7 mouse cellular contexts compared by ENCODE assay signal in genomic region chr7:127472060-127472459, GRCm38 (mm10). TPM values are rescaled to one million over a fixed set of nuclear protein-coding genes. Genes with fewer than 3 reads are reported as not detected.
DNase-seq lines count a peak whose midpoint lies in the region; ATAC-seq and TF ChIP-seq lines count a peak whose summit lies in the region.

No protein-coding gene starts in this region.

- H3K27ac ChIP-seq in embryonic facial prominence, embryonic 13.5 days = peak overlapping the region; percentile 99
- peak overlapping the region; percentile 91 for H3K27ac ChIP-seq in intestine, postnatal 0 days (ENCODE audit: low read depth, low read length)

- peak; percentile 20 for DNase-seq in retina, embryonic 14.5 days (ENCODE audit: low spot score)
- DNase-seq in cerebellum, adult 9-11 months = no peak
- DNase-seq in B cell, adult 2 months = no peak

- H3K4me1 ChIP-seq in megakaryocyte, embryonic 14.5 days = peaks cover 54% of the 10 kb centered on the region
- H3K4me1 ChIP-seq in embryonic facial prominence, embryonic 13.5 days = peaks cover 17% of the 10 kb centered on the region
- no peaks in the 10 kb centered on the region; the same call in 1 of the 2 replicates for H3K4me1 ChIP-seq in intestine, postnatal 0 days (replicated peaks; ENCODE audit: control insufficient read depth, insufficient read depth, low read length)

- no peak for TF ChIP-seq CTCF in intestine, postnatal 0 days (IDR thresholded peaks at IDR 0.05; ENCODE audit: low read depth)

- peak overlapping the region; percentile 84 for H3K4me2 ChIP-seq in embryonic facial prominence, embryonic 13.5 days
- H3K4me2 ChIP-seq in intestine, postnatal 0 days (replicated peaks; ENCODE audit: low read depth) = peak overlapping the region; percentile 88

- WGBS in embryonic facial prominence, embryonic 13.5 days = 1% methylated on average over 7 of the region's 7 CpGs
- 2% methylated on average over 7 of the region's 7 CpGs for WGBS in intestine, postnatal 0 days

- H3K27me3 ChIP-seq in megakaryocyte, embryonic 14.5 days (replicated peaks) = no peaks in the 10 kb centered on the region
- no peaks in the 10 kb centered on the region for H3K27me3 ChIP-seq in embryonic facial prominence, embryonic 13.5 days
- no peaks in the 10 kb centered on the region for H3K27me3 ChIP-seq in intestine, postnatal 0 days (replicated peaks; ENCODE audit: control insufficient read depth, insufficient read depth, low read length)

- peak overlapping the region; percentile 95 for H3K4me3 ChIP-seq in megakaryocyte, embryonic 14.5 days (replicated peaks)
- H3K4me3 ChIP-seq in embryonic facial prominence, embryonic 13.5 days = peak overlapping the region; percentile 82
- peak overlapping the region; percentile 60 for H3K4me3 ChIP-seq in intestine, postnatal 0 days (ENCODE audit: low read depth, low read length)

- peak overlapping the region; percentile 88 for H3K9ac ChIP-seq in embryonic facial prominence, embryonic 13.5 days
- H3K9ac ChIP-seq in intestine, postnatal 0 days (ENCODE audit: low read depth, low read length) = peak overlapping the region; percentile 66

- no peak for ATAC-seq in megakaryocyte, adult 5-6 weeks (ENCODE audit: poor library complexity, severe bottlenecking)
- ATAC-seq in embryonic facial prominence, embryonic 13.5 days (ENCODE audit: insufficient number of reproducible peaks, insufficient read depth, low FRiP score, low TSS enrichment, low read depth) = no peak
- ATAC-seq in intestine, postnatal 0 days = no peak

- 0 out of 2 replicates have a peak, but pooled peaks cover 5% of the 10 kb centered on the region for H3K9me3 ChIP-seq in megakaryocyte, embryonic 14.5 days
- H3K9me3 ChIP-seq in embryonic facial prominence, embryonic 13.5 days = no peaks in the 10 kb centered on the region
- H3K9me3 ChIP-seq in intestine, postnatal 0 days (ENCODE audit: control insufficient read depth) = no peaks in the 10 kb centered on the region

- H3K36me3 ChIP-seq in megakaryocyte, embryonic 14.5 days (replicated peaks; ENCODE audit: low read length) = peaks cover 71% of the 10 kb centered on the region
- peaks cover 52% of the 10 kb centered on the region for H3K36me3 ChIP-seq in embryonic facial prominence, embryonic 13.5 days
- peaks cover 41% of the 10 kb centered on the region for H3K36me3 ChIP-seq in intestine, postnatal 0 days (ENCODE audit: control insufficient read depth, insufficient read depth)

RNA-seq across cellular contexts. Expression of gene Fbrs, which starts 6.9 kb away (rescaled TPM):
- polyA plus RNA-seq in megakaryocyte, embryonic 14.5 days (2012; ENCODE audit: insufficient read depth, low replicate concordance) = 237 and 322 TPM in 2 replicates
- 115 and 138 TPM in 2 replicates for total RNA-seq in megakaryocyte, adult 5-6 weeks (2015)
- total RNA-seq in megakaryocyte, adult 5-6 weeks (2017) = 28.1 and 38.1 TPM in 2 replicates
- polyA plus RNA-seq in embryonic facial prominence, embryonic 13.5 days (2015; fragmentation: Nextera tagmentation; extraction: Ambion mirVana) = 12.2 and 15.3 TPM in 2 replicates
- polyA plus RNA-seq in intestine, postnatal 0 days (2015; fragmentation: Nextera tagmentation; extraction: Ambion mirVana) = 8.1 and 9.4 TPM in 2 replicates

RNA-seq across cellular contexts. Expression of gene Prr14, which starts 12.6 kb away (rescaled TPM):
- 83.1 and 177 TPM in 2 replicates for polyA plus RNA-seq in megakaryocyte, embryonic 14.5 days (2012; ENCODE audit: insufficient read depth, low replicate concordance)
- total RNA-seq in megakaryocyte, adult 5-6 weeks (2015) = 113 and 114 TPM in 2 replicates
- 37.0 and 46.2 TPM in 2 replicates for total RNA-seq in megakaryocyte, adult 5-6 weeks (2017)
- 46.0 and 48.3 TPM in 2 replicates for polyA plus RNA-seq in embryonic facial prominence, embryonic 13.5 days (2015; fragmentation: Nextera tagmentation; extraction: Ambion mirVana)
- polyA plus RNA-seq in intestine, postnatal 0 days (2015; fragmentation: Nextera tagmentation; extraction: Ambion mirVana) = 31.5 and 33.9 TPM in 2 replicates

RNA-seq across cellular contexts. Expression of gene Zfp689, which starts 23.1 kb away (rescaled TPM):
- 4.4 and 12.0 TPM in 2 replicates for polyA plus RNA-seq in megakaryocyte, embryonic 14.5 days (2012; ENCODE audit: insufficient read depth, low replicate concordance)
- 1.2 and 1.6 TPM in 2 replicates for total RNA-seq in megakaryocyte, adult 5-6 weeks (2015)
- total RNA-seq in megakaryocyte, adult 5-6 weeks (2017) = 1.4 and 1.8 TPM in 2 replicates
- 11.8 and 13.1 TPM in 2 replicates for polyA plus RNA-seq in embryonic facial prominence, embryonic 13.5 days (2015; fragmentation: Nextera tagmentation; extraction: Ambion mirVana)
- 2.2 and 2.6 TPM in 2 replicates for polyA plus RNA-seq in intestine, postnatal 0 days (2015; fragmentation: Nextera tagmentation; extraction: Ambion mirVana)

RNA-seq across cellular contexts. Expression of gene Srcap, which starts 39.7 kb away (rescaled TPM):
- 4.0 and 9.1 TPM in 2 replicates for polyA plus RNA-seq in megakaryocyte, embryonic 14.5 days (2012; ENCODE audit: insufficient read depth, low replicate concordance)
- 53.0 and 57.0 TPM in 2 replicates for total RNA-seq in megakaryocyte, adult 5-6 weeks (2015)
- 15.8 and 21.1 TPM in 2 replicates for total RNA-seq in megakaryocyte, adult 5-6 weeks (2017)
- 52.1 and 55.6 TPM in 2 replicates for polyA plus RNA-seq in embryonic facial prominence, embryonic 13.5 days (2015; fragmentation: Nextera tagmentation; extraction: Ambion mirVana)
- polyA plus RNA-seq in intestine, postnatal 0 days (2015; fragmentation: Nextera tagmentation; extraction: Ambion mirVana) = 12.3 and 12.5 TPM in 2 replicates

RNA-seq across cellular contexts. Expression of gene Gm42715, which starts 47.3 kb away (rescaled TPM):
- 15.7 and 25.1 TPM in 2 replicates for polyA plus RNA-seq in megakaryocyte, embryonic 14.5 days (2012; ENCODE audit: insufficient read depth, low replicate concordance)
- 14.8 and 16.7 TPM in 2 replicates for total RNA-seq in megakaryocyte, adult 5-6 weeks (2015)
- total RNA-seq in megakaryocyte, adult 5-6 weeks (2017) = 5.4 and 8.3 TPM in 2 replicates
- polyA plus RNA-seq in embryonic facial prominence, embryonic 13.5 days (2015; fragmentation: Nextera tagmentation; extraction: Ambion mirVana) = 18.6 and 19.0 TPM in 2 replicates
- polyA plus RNA-seq in intestine, postnatal 0 days (2015; fragmentation: Nextera tagmentation; extraction: Ambion mirVana) = 5.0 and 6.6 TPM in 2 replicates

Comparison
In these comparisons a context has a peak if more than half of its experiments do, and no peak if none do; other contexts are left out.
1. RNA of gene Fbrs, which starts 6.9 kb away (polyA plus RNA-seq): 237 to 322 TPM in megakaryocyte, embryonic 14.5 days; 12.2 to 15.3 TPM in embryonic facial prominence, embryonic 13.5 days and 8.1 to 9.4 TPM in intestine, postnatal 0 days; every median in the first group is over 10 times any median in the second.
2. Peak in every context shown above with its lines, with median percentiles within 50 percentile points of each other: H3K4me3 ChIP-seq.